Mouse (Mus musculus) embryonic fibroblast, embryonic 13.5 days (primary cell): ENCODE data around the gene Ahdc1.

Experiments used
- CTCF ChIP-seq: IDR thresholded peaks from 2 replicates; pipeline ENCODE4 v1.5.1; 2011; ENCODE audit warnings: mild to moderate bottlenecking, control low read depth, low read length, moderate library complexity, borderline replicate concordance; ENCODE audit not compliant: insufficient read depth
- POLR2A ChIP-seq: IDR thresholded peaks from 2 replicates; pipeline ENCODE4 v1.6.1; 2011; ENCODE audit warnings: low read depth, mild to moderate bottlenecking, control low read depth, low read length, moderate library complexity

- no peak for TF ChIP-seq CTCF
- no peak for TF ChIP-seq POLR2A
Measured at GRCm38 (mm10) chr4:133051550-133051865, 40.4 kb downstream of the Ahdc1 start.
